Mouse (Mus musculus): ENCODE results near the gene Col23a1.
"Not testable (repeated sequence)": the region's sequence is repeated elsewhere in the genome, so short reads cannot be mapped to it uniquely, and the experiment has no call there.

The Col23a1 gene

GRCm38 (mm10) chr11:51621776-51622175 is 332.1 kb downstream of the Col23a1 start:
- DNase-seq (ENCODE audit: low spot score): no peak

- DNase-seq (ENCODE audit: low spot score): no peak
These were observed 333.3 kb downstream of the Col23a1 start for GRCm38 (mm10) chr11:51622971-51623491.

- DNase-seq (ENCODE audit: low spot score): no peak
These were observed 335.6 kb downstream of the Col23a1 start for GRCm38 (mm10) chr11:51625187-51625820.

GRCm38 (mm10) chr11:51627425-51627824 is 337.7 kb downstream of the Col23a1 start:
- no peak for DNase-seq (ENCODE audit: low spot score)

GRCm38 (mm10) chr11:51627907-51628306 is 338.2 kb downstream of the Col23a1 start:
- no peak for DNase-seq (ENCODE audit: low spot score)

GRCm38 (mm10) chr11:51629651-51630314 is 340.1 kb downstream of the Col23a1 start:
- DNase-seq (ENCODE audit: low spot score): no peak

GRCm38 (mm10) chr11:51632130-51632753 is 342.5 kb downstream of the Col23a1 start:
- no peak for DNase-seq (ENCODE audit: low spot score)

- not testable (repeated sequence) for DNase-seq (ENCODE audit: low spot score)
These were observed 343.5 kb downstream of the Col23a1 start for GRCm38 (mm10) chr11:51633200-51633599.

All from retina, embryonic 14.5 days (tissue).